Mouse (Mus musculus) G1E (cell line): ENCODE data around the gene Arl2.

Source experiments
- CTCF ChIP-seq: IDR thresholded peaks from 2 replicates; pipeline ENCODE4 v1.5.1; 2012; ENCODE audit warnings: low read depth, low read length, inconsistent platforms, mixed read lengths
- TAL1 ChIP-seq: conservative IDR thresholded peaks from 2 replicates; pipeline ENCODE4 v1.6.1; 2012; ENCODE audit warnings: low read depth, low read length, inconsistent platforms, mixed read lengths

DNA sequence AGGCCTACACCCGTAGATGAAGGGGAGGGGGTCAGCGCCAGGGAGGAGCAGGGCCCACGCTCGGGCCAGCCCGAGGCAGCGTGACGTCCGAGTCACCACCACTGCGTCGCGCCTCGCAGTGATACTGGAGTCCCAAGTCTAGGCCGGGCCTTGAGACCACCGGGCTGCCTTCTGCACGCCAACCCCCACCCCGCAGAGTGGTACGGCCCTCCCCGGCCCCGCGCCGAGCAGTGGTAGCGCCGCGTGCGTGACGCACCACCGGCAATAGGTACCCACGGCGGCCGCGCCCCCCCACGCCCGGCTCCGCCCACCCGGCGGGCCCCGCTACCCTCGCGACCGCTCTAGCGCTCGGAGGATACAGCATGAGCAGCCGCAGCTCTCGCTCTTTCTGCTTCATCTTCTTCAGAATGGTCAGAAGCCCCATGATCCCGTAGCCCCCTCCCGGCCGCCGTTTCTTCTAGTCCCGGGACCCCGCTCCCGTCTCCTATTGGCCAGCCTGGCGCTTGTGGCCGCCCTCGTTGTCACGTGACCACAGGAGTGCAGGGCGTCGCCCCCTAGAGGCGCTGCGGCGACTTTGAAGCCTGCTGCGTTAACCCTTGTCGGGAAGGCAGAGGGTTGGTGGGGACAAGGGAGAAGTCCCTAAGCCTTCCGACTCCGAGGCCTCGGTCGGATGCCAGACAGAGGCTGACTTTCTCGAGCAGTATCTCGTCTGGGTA is 512 bp downstream of the Arl2 start, which contains the start of gene Batf2:
- TF ChIP-seq TAL1, result no peak
- TF ChIP-seq CTCF, result 0 out of 2 replicates have a peak, but pooled peaks have one; percentile 44
